Mouse (Mus musculus) embryonic facial prominence, embryonic 12.5 days (tissue): ENCODE measurements around the gene Phldb1. TPM values are rescaled to one million over a fixed set of nuclear protein-coding genes. Genes with fewer than 3 reads are reported as not detected.
"Not testable (repeated sequence)": the region's sequence is repeated elsewhere in the genome, so short reads cannot be mapped to it uniquely, and the experiment has no call there.

Experiments used
- ATAC-seq: fragments of 200-750 bp; cut with Nextera tagmentation; 2 replicates; pipeline ENCODE4 v1.8.0; 2017; ENCODE audit not compliant: insufficient number of reproducible peaks, insufficient read depth, low FRiP score, low TSS enrichment
- H3K27ac ChIP-seq: fragments of 300-500 bp; sonication (generic); 2 replicates; pipeline ENCODE4 v1.5.1; 2016; ENCODE audit warnings: mild to moderate bottlenecking
- H3K27me3 ChIP-seq: fragments of 300-500 bp; sonication (generic); 2 replicates; pipeline ENCODE4 v1.6.1; 2016; ENCODE audit warnings: mild to moderate bottlenecking, moderate library complexity
- H3K36me3 ChIP-seq: fragments of 300-500 bp; sonication (generic); 2 replicates; pipeline ENCODE4 v1.6.1; 2016; ENCODE audit warnings: mild to moderate bottlenecking
- H3K4me1 ChIP-seq: fragments of 300-500 bp; sonication (generic); 2 replicates; pipeline ENCODE4 v1.6.1; 2016
- H3K4me2 ChIP-seq: fragments of 300-500 bp; sonication (generic); replicated peaks from 2 replicates; pipeline ENCODE4 v1.6.1; 2016; ENCODE audit warnings: mild to moderate bottlenecking, moderate library complexity
- H3K4me3 ChIP-seq: fragments of 300-500 bp; sonication (generic); 2 replicates; pipeline ENCODE4 v1.5.1; 2016; ENCODE audit warnings: mild to moderate bottlenecking
- H3K9ac ChIP-seq: fragments of 300-500 bp; sonication (generic); 2 replicates; pipeline ENCODE4 v1.6.1; 2016; ENCODE audit warnings: mild to moderate bottlenecking, moderate library complexity
- H3K9me3 ChIP-seq: fragments of 300-500 bp; sonication (generic); 2 replicates; pipeline ENCODE4 v1.6.1; 2016; ENCODE audit warnings: mild to moderate bottlenecking, moderate library complexity
- WGBS: fragments of 180-500 bp; shearing (Covaris S2); methylation state at CpG from one replicate; pipeline ENCODE4 v1.1.7; 2016; 5-methylcytosine and 5-hydroxymethylcytosine counted together
- polyA plus RNA-seq: library from polyadenylated mRNA; unstranded; fragments of >200 nt; fragmentation: Nextera tagmentation; extraction: Ambion mirVana; gene quantifications from 2 replicates; pipeline ENCODE4 v1.2.1, GENCODE M21; 2016

Phldb1 gene
- polyA plus RNA-seq = 57.1 and 60.7 TPM in 2 replicates

GRCm38 (mm10) chr9:44734524-44735494, at the start of gene Phldb1:
Gene Phldb1 (minus strand): TSS chr9:44735198.
- Histone ChIP-seq H3K4me3 (peak within 1 kb of the TSS; percentile 66), H3K27ac (peak within 1 kb of the TSS; percentile 76), H3K9ac (peak within 1 kb of the TSS; percentile 62), H3K27me3 (no peaks in the 10 kb centered on the region), H3K4me2 (peak within 1 kb of the TSS; percentile 97), H3K9me3 (no peaks in the 10 kb centered on the region), H3K36me3 (no peaks in the 10 kb centered on the region), H3K4me1 (peaks cover 28% of the 10 kb centered on the region)
- under 1% methylated on average over 47 of the region's 47 CpGs for WGBS
- peak; percentile 79 for ATAC-seq

- H3K4me1 ChIP-seq = 0 out of 2 replicates have a peak, but pooled peaks cover 6% of the 10 kb centered on the region
- H3K27ac ChIP-seq = peak overlapping the region; percentile 76
- H3K4me2 ChIP-seq = peak overlapping the region; percentile 64
- peaks cover 13% of the 10 kb centered on the region for H3K36me3 ChIP-seq
- WGBS = under 1% methylated on average over 41 of the region's 41 CpGs
- peak overlapping the region; percentile 75 for H3K9ac ChIP-seq
- H3K9me3 ChIP-seq = no peaks in the 10 kb centered on the region
- ATAC-seq = peak; percentile 96
- H3K27me3 ChIP-seq = no peaks in the 10 kb centered on the region
- H3K4me3 ChIP-seq = peak overlapping the region; percentile 61
Measured at GRCm38 (mm10) chr9:44772750-44773651, 38.0 kb upstream of the Phldb1 start.

DNA sequence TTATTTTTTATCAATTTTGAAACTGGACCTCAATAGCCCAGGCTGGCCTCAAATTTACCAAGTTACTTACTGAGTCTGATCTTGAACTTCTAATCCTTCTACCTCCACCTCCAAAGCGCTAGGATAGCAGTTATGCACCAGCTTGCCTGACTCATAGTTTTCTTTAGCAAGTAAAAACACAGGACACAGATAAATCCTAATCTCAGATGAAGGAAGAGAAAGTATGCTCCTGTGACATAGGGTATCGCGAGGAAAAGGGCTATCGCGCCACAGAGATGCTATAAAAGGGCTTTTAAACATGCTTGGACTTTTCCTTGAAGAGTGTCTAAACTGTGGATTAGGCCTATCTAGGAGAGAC, 37.4 kb upstream of the Phldb1 start:
- Histone ChIP-seq H3K4me2 (no peak overlapping the region), H3K4me3 (peak overlapping the region; percentile 61), H3K9me3 (no peaks in the 10 kb centered on the region), H3K36me3 (peaks cover 13% of the 10 kb centered on the region), H3K27ac (no peak overlapping the region), H3K9ac (no peak overlapping the region), H3K27me3 (no peaks in the 10 kb centered on the region), H3K4me1 (0 out of 2 replicates have a peak, but pooled peaks cover 6% of the 10 kb centered on the region)
- ATAC-seq = no peak
- 25% methylated on average over 5 of the region's 5 CpGs for WGBS

- no peak overlapping the region for H3K4me2 ChIP-seq
- no peak overlapping the region for H3K27ac ChIP-seq
- H3K27me3 ChIP-seq = no peaks in the 10 kb centered on the region
- H3K9me3 ChIP-seq = no peaks in the 10 kb centered on the region
- ATAC-seq = no peak
- no peak overlapping the region for H3K4me3 ChIP-seq
- no peak overlapping the region for H3K9ac ChIP-seq
- H3K4me1 ChIP-seq = peaks cover 7% of the 10 kb centered on the region; the same call in 1 of the 2 replicates
- 85% methylated on average over 5 of the region's 5 CpGs for WGBS
- peaks cover 13% of the 10 kb centered on the region for H3K36me3 ChIP-seq
Measured at GRCm38 (mm10) chr9:44771376-44771775, 36.4 kb upstream of the Phldb1 start.

DNA sequence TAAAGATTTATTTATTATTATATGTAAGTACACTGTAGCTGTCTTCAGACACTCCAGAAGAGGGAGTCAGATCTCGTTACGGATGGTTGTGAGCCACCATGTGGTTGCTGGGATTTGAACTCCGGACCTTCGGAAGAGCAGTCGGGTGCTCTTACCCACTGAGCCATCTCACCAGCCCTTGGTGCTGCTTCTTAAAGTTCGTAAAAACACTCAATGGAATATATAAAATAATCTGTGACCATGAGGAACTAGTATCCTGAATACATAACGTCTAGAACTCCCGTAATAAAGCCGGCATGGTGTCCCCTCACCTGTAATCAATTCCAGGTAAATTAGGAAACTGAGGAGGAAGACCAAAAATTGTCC, 33.0 kb upstream of the Phldb1 start:
- not testable (repeated sequence) for H3K27me3 ChIP-seq, H3K9ac ChIP-seq, H3K9me3 ChIP-seq, H3K27ac ChIP-seq, H3K4me1 ChIP-seq, ATAC-seq, H3K36me3 ChIP-seq
- peak overlapping the region; percentile 32; the same call in 1 of the 2 replicates for H3K4me2 ChIP-seq
- H3K4me3 ChIP-seq = peak overlapping the region; percentile 99
- 42% methylated on average over 8 of the region's 9 CpGs for WGBS

- WGBS = under 1% methylated on average over 78 of the region's 82 CpGs
Measured at GRCm38 (mm10) chr9:44767101-44768028, 32.4 kb upstream of the Phldb1 start, which contains the start of the genes Arcn1 and Ift46. Gene Arcn1 (minus strand): TSS chr9:44767845. Gene Ift46 (plus strand): TSS chr9:44767908.

GRCm38 (mm10) chr9:44760873-44761272, 25.9 kb upstream of the Phldb1 start:
- no peak overlapping the region for H3K4me3 ChIP-seq
- no peak overlapping the region for H3K9ac ChIP-seq
- H3K4me2 ChIP-seq = no peak overlapping the region
- H3K4me1 ChIP-seq = peaks cover 4% of the 10 kb centered on the region; the same call in 1 of the 2 replicates
- WGBS = 90% methylated on average over 2 of the region's 2 CpGs
- H3K9me3 ChIP-seq = no peaks in the 10 kb centered on the region
- H3K27ac ChIP-seq = no peak overlapping the region
- ATAC-seq = no peak
- H3K36me3 ChIP-seq = peaks cover 24% of the 10 kb centered on the region
- H3K27me3 ChIP-seq = no peaks in the 10 kb centered on the region

More at GRCm38 (mm10) chr9:44767101-44768028, 32.4 kb upstream of the Phldb1 start, which contains the start of the genes Arcn1 and Ift46:
- peaks cover 8% of the 10 kb centered on the region for H3K4me1 ChIP-seq
- peak; percentile 79 for ATAC-seq
- H3K9me3 ChIP-seq = no peaks in the 10 kb centered on the region
- peak within 1 kb of the TSS; percentile 99 for H3K4me3 ChIP-seq
- H3K27ac ChIP-seq = peak within 1 kb of the TSS; percentile 97
- H3K9ac ChIP-seq = peak within 1 kb of the TSS; percentile 96
- H3K27me3 ChIP-seq = no peaks in the 10 kb centered on the region
- peak within 1 kb of the TSS; percentile 69 for H3K4me2 ChIP-seq
- no peaks in the 10 kb centered on the region for H3K36me3 ChIP-seq

- ATAC-seq = peak; percentile 52; the same call in 1 of the 2 replicates
- Histone ChIP-seq H3K4me2 (no peak overlapping the region), H3K36me3 (peaks cover 88% of the 10 kb centered on the region), H3K9me3 (no peaks in the 10 kb centered on the region), H3K9ac (no peak overlapping the region), H3K27me3 (no peaks in the 10 kb centered on the region), H3K4me3 (no peak overlapping the region), H3K4me1 (0 out of 2 replicates have a peak, but pooled peaks cover 5% of the 10 kb centered on the region), H3K27ac (no peak overlapping the region)
- WGBS = 77% methylated on average over 7 of the region's 7 CpGs
Measured at GRCm38 (mm10) chr9:44748473-44748872, 13.5 kb upstream of the Phldb1 start.

- H3K4me1 ChIP-seq = 0 out of 2 replicates have a peak, but pooled peaks cover 5% of the 10 kb centered on the region
- WGBS = 91% methylated on average over 3 of the region's 3 CpGs
- no peak overlapping the region for H3K4me3 ChIP-seq
- no peak overlapping the region for H3K27ac ChIP-seq
- H3K36me3 ChIP-seq = peaks cover 90% of the 10 kb centered on the region
- H3K9ac ChIP-seq = no peak overlapping the region
- H3K4me2 ChIP-seq = no peak overlapping the region
- no peaks in the 10 kb centered on the region for H3K27me3 ChIP-seq
- ATAC-seq = no peak
- no peaks in the 10 kb centered on the region for H3K9me3 ChIP-seq
Measured at GRCm38 (mm10) chr9:44747341-44747740, 12.3 kb upstream of the Phldb1 start.

DNA sequence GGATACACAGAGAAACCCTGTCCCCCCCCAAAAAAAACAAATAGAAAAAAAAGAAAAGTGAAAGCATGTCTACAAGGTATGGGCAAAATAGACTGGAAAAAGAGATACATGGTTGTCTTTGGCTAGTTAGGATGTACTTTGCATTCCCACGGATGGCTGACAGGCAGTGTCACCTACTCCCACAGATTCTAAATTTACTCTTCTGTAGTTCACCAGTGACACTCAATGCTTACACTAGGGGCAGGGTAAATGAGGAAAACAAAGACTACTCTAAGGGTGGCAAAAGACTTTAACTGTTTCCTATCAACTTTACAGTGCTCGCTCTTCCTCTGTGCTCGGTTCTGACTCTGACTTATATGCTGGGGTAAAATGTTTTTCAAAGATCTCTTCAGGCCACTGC, 11.7 kb upstream of the Phldb1 start:
- H3K27ac ChIP-seq = no peak overlapping the region
- WGBS = 90% methylated on average over 3 of the region's 3 CpGs
- no peak overlapping the region for H3K4me3 ChIP-seq
- peaks cover 86% of the 10 kb centered on the region for H3K36me3 ChIP-seq
- no peak overlapping the region for H3K4me2 ChIP-seq
- H3K4me1 ChIP-seq = 0 out of 2 replicates have a peak, but pooled peaks cover 5% of the 10 kb centered on the region
- no peaks in the 10 kb centered on the region for H3K27me3 ChIP-seq
- no peak overlapping the region for H3K9ac ChIP-seq
- H3K9me3 ChIP-seq = no peaks in the 10 kb centered on the region
- ATAC-seq = no peak
